Mouse (Mus musculus): ENCODE measurements at regions not wholly inside any gene's neighbourhood (a gene's known extent, or its start where the extent isn't known, plus 50 kb on each side); places are given as distances from the start of the nearest gene placed in this dataset.

- no peak for DNase-seq (ENCODE audit: low spot score)
These were observed 149.2 kb upstream of the Klf14 start for GRCm38 (mm10) chr6:31107916-31108685.

DNA sequence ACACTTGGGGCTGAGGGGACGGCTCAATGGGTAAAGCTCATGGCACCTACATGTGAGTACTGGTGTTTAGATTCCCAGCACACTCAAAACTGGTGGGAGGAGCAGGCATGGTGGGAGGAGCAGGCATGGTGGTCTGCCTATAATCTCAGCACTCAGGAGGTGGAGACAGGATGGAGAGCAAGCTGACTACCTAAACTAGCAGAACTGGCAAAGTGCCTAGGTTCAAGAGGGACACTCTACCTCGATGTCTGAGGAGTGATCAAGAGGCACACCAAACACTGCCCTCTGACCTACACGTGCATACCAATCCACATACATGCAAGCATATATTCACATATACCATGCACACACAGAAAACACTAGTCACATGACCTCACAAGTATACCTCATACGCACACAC lies 150.7 kb upstream of the Klf14 start:
- no peak for DNase-seq (ENCODE audit: low spot score)

GRCm38 (mm10) chr6:31112293-31113077 lies 153.6 kb upstream of the Klf14 start:
- no peak for DNase-seq (ENCODE audit: low spot score)

DNA sequence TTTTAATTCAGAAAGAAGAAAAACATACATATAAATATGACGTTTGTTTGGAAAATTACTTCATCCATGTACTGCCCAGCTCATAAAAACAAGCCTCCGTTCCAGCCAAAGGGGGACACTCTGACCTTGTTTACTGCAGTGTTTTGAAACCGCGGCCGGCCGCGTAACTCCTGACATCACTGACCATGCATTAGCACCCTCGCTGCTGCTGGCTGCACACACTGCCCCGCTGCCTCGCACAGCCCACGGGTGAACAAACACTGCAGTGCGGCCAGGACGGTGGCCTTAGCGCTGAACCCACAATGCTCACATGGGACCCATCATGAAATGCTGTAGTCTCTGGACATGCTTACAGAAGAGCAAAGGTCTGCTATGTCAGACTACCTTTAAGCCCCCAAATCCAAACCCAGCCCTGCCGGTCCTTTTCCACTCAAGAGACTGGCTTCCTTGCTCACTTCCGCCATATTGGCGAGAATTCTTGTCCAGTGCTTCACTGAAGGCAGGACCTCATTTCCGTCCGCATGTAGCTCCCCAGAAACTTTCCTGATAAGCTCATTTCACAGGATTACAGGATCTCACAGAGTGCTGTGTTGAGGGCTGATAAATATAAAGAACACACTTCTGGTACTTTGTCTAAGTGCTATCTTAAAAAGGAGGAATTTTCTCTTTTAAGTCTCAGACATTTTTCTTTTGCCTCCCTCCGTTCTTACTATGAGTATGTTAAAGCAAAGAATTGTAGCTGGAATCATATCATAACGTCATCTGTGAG lies 154.9 kb upstream of the Klf14 start:
- DNase-seq (ENCODE audit: low spot score), result no peak

GRCm38 (mm10) chr6:31114336-31115335 lies 155.8 kb upstream of the Klf14 start:
- no peak for DNase-seq (ENCODE audit: low spot score)

DNA sequence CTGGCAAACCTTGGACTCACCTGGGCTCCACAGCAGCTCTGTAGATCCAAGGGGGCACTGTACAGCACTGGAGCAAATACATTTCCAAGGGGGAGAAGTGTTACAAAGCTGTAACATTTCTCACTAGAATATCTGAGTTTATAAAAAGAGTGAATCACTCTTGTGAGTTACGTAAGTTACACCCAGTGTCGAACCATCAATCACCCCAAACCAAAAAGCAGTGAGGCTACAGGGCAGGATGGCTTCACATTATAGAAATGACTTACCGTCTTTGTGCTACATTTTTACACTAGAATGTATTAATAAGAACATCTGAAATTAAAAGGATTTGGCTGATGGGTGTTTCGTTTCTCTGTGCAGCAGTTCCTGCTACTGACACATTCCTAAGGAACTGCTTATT lies 156.7 kb upstream of the Klf14 start:
- no peak for DNase-seq (ENCODE audit: low spot score)

- no peak for DNase-seq (ENCODE audit: low spot score)
These were observed 157.5 kb upstream of the Klf14 start for GRCm38 (mm10) chr6:31116365-31116764.

DNA sequence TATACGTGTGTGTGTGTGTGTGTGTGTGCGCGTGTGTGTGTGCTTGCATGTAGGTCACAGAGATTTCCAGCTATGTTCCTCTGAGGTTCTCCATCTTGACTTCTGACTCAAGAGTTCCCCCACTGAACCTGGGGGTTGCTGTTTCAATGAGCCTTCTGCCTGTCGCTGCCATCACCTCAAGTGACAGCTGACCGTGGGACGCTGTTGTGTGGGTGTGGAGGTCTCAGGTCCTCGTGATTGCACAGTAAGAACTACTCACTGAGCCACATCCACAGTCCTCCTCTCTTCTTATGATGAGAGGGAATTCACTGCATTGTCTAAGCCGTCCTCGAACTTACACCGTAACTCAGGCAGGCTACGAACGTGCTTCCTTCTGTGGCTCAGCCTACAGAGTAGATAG lies 158.8 kb upstream of the Klf14 start:
- DNase-seq (ENCODE audit: low spot score), result no peak

DNA sequence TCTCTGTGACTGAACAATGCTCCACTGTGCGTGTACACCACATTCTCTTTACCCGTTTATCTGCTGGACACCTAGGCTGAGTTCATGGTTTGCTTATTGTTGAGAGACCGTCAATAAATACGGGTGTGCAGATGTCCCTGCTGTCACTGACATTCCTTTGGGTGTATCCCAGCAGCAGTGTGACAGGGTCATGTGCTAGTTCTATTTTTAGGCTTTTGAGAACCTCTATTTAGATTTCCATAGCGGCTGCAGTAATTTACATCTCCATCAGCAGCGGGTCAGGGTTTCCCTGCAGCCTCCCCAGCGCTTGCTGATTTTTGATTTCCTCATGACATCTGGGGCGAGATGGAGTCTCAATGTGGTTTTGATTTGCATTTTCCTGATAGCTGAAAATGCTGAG lies 162.1 kb upstream of the Klf14 start:
- DNase-seq (ENCODE audit: low spot score), result no peak

GRCm38 (mm10) chr6:31122895-31123294 lies 164.0 kb upstream of the Klf14 start:
- DNase-seq (ENCODE audit: low spot score), result no peak

DNA sequence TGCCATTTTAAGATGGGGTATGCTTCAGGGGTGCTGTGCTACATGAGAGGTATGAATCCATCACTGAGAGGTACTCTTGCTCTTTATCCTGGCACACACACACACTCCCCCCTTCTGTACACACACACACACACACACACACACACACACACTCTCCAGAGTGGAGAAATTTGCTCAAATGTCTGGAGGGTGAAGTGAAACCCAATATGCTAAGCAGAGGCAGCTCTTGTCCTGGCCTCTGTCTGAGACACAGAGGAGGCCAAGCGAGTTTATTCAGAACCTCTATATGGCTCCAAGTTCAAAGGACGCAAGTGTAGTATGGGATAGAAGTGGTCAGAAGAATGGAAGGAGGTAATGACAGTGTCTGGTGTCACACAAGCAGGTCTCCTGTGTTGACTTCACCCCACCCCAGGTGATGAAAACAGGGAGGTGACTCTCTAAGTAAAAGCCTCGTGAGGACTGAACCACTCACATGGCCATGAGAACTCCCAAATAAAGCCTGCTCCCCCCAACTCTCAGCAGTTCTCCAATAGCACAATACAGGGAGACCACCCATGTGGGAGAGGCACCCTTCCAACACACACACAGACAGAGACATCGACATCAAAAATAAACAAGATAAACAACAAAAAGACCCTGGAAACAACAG lies 164.6 kb upstream of the Klf14 start:
- no peak for DNase-seq (ENCODE audit: low spot score)

DNA sequence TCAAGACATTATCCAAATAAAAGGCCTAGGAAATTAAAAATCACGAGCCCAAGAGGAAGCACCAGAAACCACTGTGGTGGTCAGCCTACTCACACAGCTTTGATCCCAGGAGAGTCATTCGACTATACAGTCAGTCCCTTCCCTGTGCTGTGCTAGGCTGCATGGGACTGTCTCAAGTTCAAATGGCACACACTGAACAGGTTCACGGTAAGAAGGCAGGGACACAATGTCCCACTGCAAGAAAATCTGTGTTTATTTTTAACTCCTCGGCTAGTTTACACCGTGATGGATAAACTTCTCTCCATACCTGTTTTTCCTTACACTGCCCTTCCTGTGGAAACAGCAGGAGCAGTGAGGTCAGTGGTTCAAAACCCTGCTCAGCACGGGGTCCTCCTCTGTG lies 165.2 kb upstream of the Klf14 start:
- no peak for DNase-seq (ENCODE audit: low spot score)

DNA sequence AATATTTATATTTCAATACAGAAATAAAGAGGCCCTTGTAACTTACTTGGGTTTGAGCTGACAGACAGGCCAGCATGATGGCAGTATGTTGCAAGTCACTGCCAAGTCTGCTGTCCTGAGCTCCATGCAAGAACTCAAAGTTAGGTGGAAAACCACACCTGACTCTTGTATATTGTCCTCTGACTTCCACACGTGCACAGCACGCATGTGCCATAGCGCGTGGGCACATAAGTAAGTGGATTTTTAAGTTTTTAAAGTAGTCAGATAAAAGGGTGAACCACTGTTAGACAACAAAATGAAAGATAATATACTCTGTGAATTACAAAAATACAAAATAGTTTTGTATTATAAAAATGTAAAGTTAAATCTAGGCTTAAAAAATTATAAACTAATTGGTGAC lies 166.0 kb upstream of the Klf14 start:
- DNase-seq (ENCODE audit: low spot score), result no peak

DNA sequence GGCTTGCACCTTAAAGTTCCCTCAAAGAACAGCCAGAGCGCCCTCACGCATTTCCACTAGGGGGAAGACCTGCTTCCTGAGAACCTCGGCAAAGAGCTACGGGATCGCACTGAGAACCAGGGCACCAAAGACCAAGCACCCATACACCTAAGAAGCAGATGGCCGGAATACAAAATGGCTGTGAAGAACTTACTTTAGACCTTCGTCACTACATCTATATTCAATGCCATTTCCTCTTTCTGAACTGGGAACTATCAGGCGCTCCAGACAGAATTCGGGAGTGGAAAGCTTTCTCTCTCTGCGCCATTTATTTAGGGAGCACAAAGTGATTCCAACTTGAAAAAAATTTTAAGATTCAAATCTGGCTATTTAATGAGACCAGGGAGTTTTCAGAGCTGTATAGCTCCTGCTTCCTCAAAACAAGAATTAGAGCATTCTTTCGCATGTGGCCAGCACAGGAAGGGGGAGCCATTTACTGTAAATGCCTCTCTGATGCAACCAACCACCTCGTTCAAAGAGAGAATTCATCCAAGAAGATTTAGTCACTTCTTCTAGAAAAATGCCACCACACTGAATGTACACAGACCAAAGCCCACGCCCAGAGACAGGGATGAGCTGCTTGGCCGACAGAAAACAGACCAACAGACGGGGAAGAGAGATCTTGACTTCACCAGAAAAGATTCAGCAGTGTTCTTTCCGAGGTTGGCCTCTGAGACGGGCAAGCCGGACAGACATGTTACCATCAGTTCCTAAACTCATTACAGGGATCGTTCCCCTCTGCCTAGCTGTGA lies 166.6 kb upstream of the Klf14 start:
- DNase-seq (ENCODE audit: low spot score), result no peak

GRCm38 (mm10) chr6:31126131-31126871 lies 167.4 kb upstream of the Klf14 start:
- DNase-seq (ENCODE audit: low spot score), result no peak

- no peak for DNase-seq (ENCODE audit: low spot score)
These were observed 170.3 kb upstream of the Klf14 start for GRCm38 (mm10) chr6:31129170-31129569.

DNA sequence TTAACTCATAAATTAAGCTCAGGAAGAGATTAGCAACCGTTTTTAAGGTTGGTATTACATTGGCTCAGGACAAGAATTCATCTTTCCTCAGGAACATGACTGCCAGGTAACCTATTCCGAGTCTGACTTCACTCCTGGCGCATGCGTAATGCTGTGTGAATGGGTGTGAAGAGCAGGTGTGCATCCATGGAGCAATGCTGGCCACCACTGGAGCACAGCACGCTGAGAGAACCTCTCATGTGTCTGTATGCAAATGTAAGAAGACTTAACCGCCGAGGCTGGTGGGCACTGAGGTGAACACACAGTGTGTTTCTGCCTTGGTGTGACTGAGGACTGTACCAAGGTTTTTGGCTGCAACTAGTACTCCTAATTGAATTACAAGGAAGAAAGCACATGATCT lies 171.1 kb upstream of the Klf14 start:
- DNase-seq (ENCODE audit: low spot score), result no peak

DNA sequence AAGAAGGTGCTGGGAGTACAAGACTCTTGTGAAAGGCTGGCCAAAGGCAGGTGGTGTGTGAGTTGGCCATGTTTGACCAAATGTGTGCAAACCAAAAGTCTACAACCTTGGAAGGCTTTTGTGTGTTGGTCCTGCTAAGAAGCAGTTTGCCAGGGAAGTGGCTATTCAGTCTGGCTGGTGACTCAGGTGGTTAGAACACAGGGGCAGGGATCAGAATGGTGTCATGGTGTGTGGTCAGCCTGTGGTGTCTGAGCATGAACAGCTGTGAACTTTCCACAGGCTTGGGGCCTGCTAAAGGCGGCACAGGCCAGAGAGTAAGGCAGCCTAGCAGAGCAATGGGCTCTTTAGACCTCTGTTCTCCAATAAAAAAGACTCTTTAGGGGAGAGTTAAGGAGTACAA lies 171.6 kb upstream of the Klf14 start:
- no peak for DNase-seq (ENCODE audit: low spot score)

GRCm38 (mm10) chr6:31131716-31132115 lies 172.8 kb upstream of the Klf14 start:
- DNase-seq (ENCODE audit: low spot score), result no peak
